Mouse (Mus musculus) cerebellum, adult 2 months (tissue): ENCODE results near the gene Rasgef1b.

Source experiments
- CTCF ChIP-seq: fragments of 200-500 bp; IDR thresholded peaks from 2 replicates; pipeline ENCODE4 v1.5.1; 2011; ENCODE audit warnings: low read depth, mild to moderate bottlenecking, control low read depth, low read length, moderate library complexity, borderline replicate concordance; ENCODE audit not compliant: insufficient read depth
- POLR2A ChIP-seq: fragments of 200-500 bp; IDR thresholded peaks from 2 replicates; pipeline ENCODE4 v1.6.1; 2011; ENCODE audit warnings: low read length, control low read depth, borderline replicate concordance; ENCODE audit not compliant: insufficient read depth

- TF ChIP-seq CTCF, result no peak
- TF ChIP-seq POLR2A, result no peak
Observed at GRCm38 (mm10) chr5:99707261-99707660, 21.6 kb downstream of the Rasgef1b start.
